Comparison of ENCODE assay signal across 8 mouse cellular contexts in the genomic region with DNA sequence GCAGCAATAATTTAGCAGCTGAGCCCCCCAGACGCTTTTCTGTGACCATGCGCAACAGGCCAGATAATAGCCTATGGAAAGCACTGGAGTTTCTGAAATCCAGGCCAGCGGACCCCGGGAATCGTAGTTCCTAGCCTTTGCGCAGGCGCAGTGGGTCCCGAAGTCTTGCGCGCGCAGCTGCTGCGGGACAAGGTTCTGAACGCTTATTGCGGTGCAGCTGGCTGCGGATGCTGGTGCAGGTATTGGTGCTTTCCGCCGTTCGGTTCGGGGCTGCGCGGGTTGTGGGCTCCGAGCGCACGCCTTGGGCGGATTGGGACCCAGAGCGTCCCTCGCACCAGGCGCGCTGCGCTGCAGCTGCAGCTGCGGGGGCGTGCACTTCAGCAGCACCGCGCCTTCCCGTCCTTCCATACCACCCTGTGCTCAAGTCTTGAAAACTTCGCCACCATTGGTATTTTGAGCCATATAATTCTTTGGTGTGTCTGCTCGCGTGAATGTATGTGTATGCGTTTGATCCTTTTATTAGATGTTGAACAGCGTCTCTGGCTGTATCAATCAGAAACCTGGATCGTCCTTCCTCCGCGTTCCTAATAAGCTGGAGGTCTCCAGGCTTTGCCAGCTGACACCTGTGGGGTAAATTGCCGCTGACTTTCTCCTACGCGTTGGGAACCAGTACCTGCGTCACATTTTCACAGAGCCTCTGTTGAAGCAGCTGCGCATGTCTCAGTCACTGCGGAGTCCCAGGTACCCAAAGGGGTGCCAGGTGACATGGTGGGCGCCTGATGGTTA. TPM values are rescaled to one million over a fixed set of nuclear protein-coding genes. Genes with fewer than 3 reads are reported as not detected.
DNase-seq lines count a peak whose midpoint lies in the region; ATAC-seq lines count a peak whose summit lies in the region.

A gene (plus strand): TSS at position 209 of the 786 bp plus-strand sequence.

- H3K9me3 ChIP-seq in hindbrain, embryonic 12.5 days (replicated peaks): no peaks in the 10 kb centered on the region
- H3K9me3 ChIP-seq in lung, embryonic 15.5 days: no peaks in the 10 kb centered on the region

- no peaks in the 10 kb centered on the region for H3K36me3 ChIP-seq in hindbrain, embryonic 12.5 days
- no peaks in the 10 kb centered on the region for H3K36me3 ChIP-seq in lung, embryonic 15.5 days

- H3K4me1 ChIP-seq in hindbrain, embryonic 12.5 days: peaks cover 11% of the 10 kb centered on the region
- H3K4me1 ChIP-seq in lung, embryonic 15.5 days: peaks cover 8% of the 10 kb centered on the region

- 2% methylated on average over 50 of the region's 50 CpGs for WGBS in hindbrain, embryonic 12.5 days
- WGBS in lung, embryonic 15.5 days: 1% methylated on average over 50 of the region's 50 CpGs

- no peaks in the 10 kb centered on the region for H3K27me3 ChIP-seq in hindbrain, embryonic 12.5 days
- H3K27me3 ChIP-seq in lung, embryonic 15.5 days: 0 out of 2 replicates have a peak, but pooled peaks cover 7% of the 10 kb centered on the region

- H3K27ac ChIP-seq in hindbrain, embryonic 12.5 days: no peak within 1 kb of the TSS
- no peak within 1 kb of the TSS for H3K27ac ChIP-seq in lung, embryonic 15.5 days

- H3K4me3 ChIP-seq in hindbrain, embryonic 12.5 days: peak within 1 kb of the TSS; percentile 75
- H3K4me3 ChIP-seq in lung, embryonic 15.5 days: peak within 1 kb of the TSS; percentile 71

- H3K9ac ChIP-seq in hindbrain, embryonic 12.5 days: peak within 1 kb of the TSS; percentile 77
- peak within 1 kb of the TSS; percentile 58 for H3K9ac ChIP-seq in lung, embryonic 15.5 days

- ATAC-seq in hindbrain, embryonic 12.5 days (ENCODE audit: low FRiP score): peak; percentile 90
- ATAC-seq in lung, embryonic 15.5 days (ENCODE audit: borderline replicate concordance, extremely low read depth, low FRiP score, low TSS enrichment): peak; percentile 74; the same call in 1 of the 2 replicates

- peak within 1 kb of the TSS; percentile 87 for H3K4me2 ChIP-seq in hindbrain, embryonic 12.5 days (replicated peaks)
- H3K4me2 ChIP-seq in lung, embryonic 15.5 days: peak within 1 kb of the TSS; percentile 94

- peak; percentile 90 for DNase-seq in NIH3T3 (ENCODE audit: low read depth)
- peak; percentile 89 for DNase-seq in cerebellum, adult 9-11 months
- peak; percentile 90 to 92 for DNase-seq in frontal cortex, postnatal 14 days (ENCODE audit: low spot score in 2 of 2)
- DNase-seq in layer of hippocampus, adult 9-11 months: peak; percentile 92
- peak; percentile 64 for DNase-seq in ovary, adult 18-20 months (ENCODE audit: low spot score)
- DNase-seq in thymus, adult 18-20 months: peak; percentile 30 to 36

RNA-seq across cellular contexts. Expression of the gene that starts here (rescaled TPM):
- 1.1 TPM in 2 replicates for polyA plus RNA-seq in hindbrain, embryonic 12.5 days (2016; fragmentation: Nextera tagmentation; extraction: Ambion mirVana)
- polyA plus RNA-seq in lung, embryonic 15.5 days (2015; fragmentation: Nextera tagmentation; extraction: Ambion mirVana): 0.24 and 0.36 TPM in 2 replicates

Comparison
In these comparisons a context has a peak if more than half of its experiments do, and no peak if none do; other contexts are left out.
1. Peak in ATAC-seq, H3K4me3 ChIP-seq, H3K9ac ChIP-seq and H3K4me2 ChIP-seq in lung, embryonic 15.5 days; RNA of the gene not detected or under 1 TPM.
2. DNase-seq: peak in every context shown above with its lines; median percentile 92 in layer of hippocampus, adult 9-11 months; 91 in frontal cortex, postnatal 14 days; 90 in NIH3T3; 89 in cerebellum, adult 9-11 months; 64 in ovary, adult 18-20 months; 33 in thymus, adult 18-20 months.